Mouse (Mus musculus): ENCODE data around the gene Serp2. TPM values are rescaled to one million over a fixed set of nuclear protein-coding genes. Genes with fewer than 3 reads are reported as not detected.

Gene Serp2
- polyA plus RNA-seq, 1 experiment from 2014 or later: 21.4 TPM

- no peak for TF ChIP-seq CTCF (IDR thresholded peaks at IDR 0.05)
- no peaks in the 10 kb centered on the region for H3K27me3 ChIP-seq
- ChIA-PET POLR2A (interaction anchor here (0.6 to 6.8 kb wide), 28 partner anchors 8 to 541 kb away, joined by 3 to 146 read pairs (median 15); no protein-coding TSS in a partner anchor), CTCF (interaction anchor here (1.0 to 2.8 kb wide), 8 partner anchors 15 to 516 kb away, joined by 3 to 14 read pairs (median 3); no protein-coding TSS in a partner anchor)
- in situ Hi-C loops (cut with MboI; ENCODE audit: low pct_unique_long_range_greater_than_20kb): no loop called here
- peak; percentile 75 for ATAC-seq
- no peak for DNase-seq (ENCODE audit: low read depth, low spot score)
These were observed 52.5 kb downstream of the Serp2 start for GRCm38 (mm10) chr14:76504121-76504737.

- H3K27me3 ChIP-seq: no peaks in the 10 kb centered on the region
- CTCF ChIA-PET: interaction anchor here (1.0 to 2.8 kb wide), 7 partner anchors 14 to 508 kb away, joined by 3 to 14 read pairs (median 4); no protein-coding TSS in a partner anchor
- in situ Hi-C loops (cut with MboI; ENCODE audit: low pct_unique_long_range_greater_than_20kb): no loop called here
- no peak for TF ChIP-seq CTCF (IDR thresholded peaks at IDR 0.05)
- no peak for ATAC-seq
- no peak for DNase-seq (ENCODE audit: low read depth, low spot score)
- POLR2A ChIA-PET: interaction anchor here (0.9 to 6.8 kb wide), 16 partner anchors 7 to 507 kb away, joined by 3 to 146 read pairs (median 36); no protein-coding TSS in a partner anchor
These were observed 53.3 kb downstream of the Serp2 start for GRCm38 (mm10) chr14:76503231-76503851.

GRCm38 (mm10) chr14:76500036-76500435 is 56.7 kb downstream of the Serp2 start:
- POLR2A ChIA-PET: interaction anchor here (0.7 kb wide), 1 partner anchor 11 kb away, joined by 3 read pairs; no protein-coding TSS in a partner anchor
- in situ Hi-C loops (cut with MboI; ENCODE audit: low pct_unique_long_range_greater_than_20kb): no loop called here
- H3K27me3 ChIP-seq: no peaks in the 10 kb centered on the region
- DNase-seq (ENCODE audit: low read depth, low spot score) (no peak), ATAC-seq (no peak)
- CTCF ChIA-PET: no interaction called here
- no peak for TF ChIP-seq CTCF (IDR thresholded peaks at IDR 0.05)

- in situ Hi-C loops (cut with MboI; ENCODE audit: low pct_unique_long_range_greater_than_20kb): loop anchor here (25.0 kb wide), 1 partner anchor 988 kb away; no protein-coding TSS in a partner anchor
- ChIA-PET CTCF (no interaction called here), POLR2A (interaction anchor here (0.7 kb wide), 1 partner anchor 11 kb away, joined by 3 read pairs; no protein-coding TSS in a partner anchor)
- no peak for TF ChIP-seq CTCF (IDR thresholded peaks at IDR 0.05)
- ATAC-seq (no peak), DNase-seq (ENCODE audit: low read depth, low spot score) (no peak)
- H3K27me3 ChIP-seq: no peaks in the 10 kb centered on the region
These were observed 57.2 kb downstream of the Serp2 start for GRCm38 (mm10) chr14:76499492-76499891.

- no peaks in the 10 kb centered on the region for H3K27me3 ChIP-seq
- ATAC-seq: no peak
- ChIA-PET POLR2A (no interaction called here), CTCF (interaction anchor here (1.0 to 2.4 kb wide), 2 partner anchors 9 to 514 kb away, joined by 3 to 6 read pairs; no protein-coding TSS in a partner anchor)
- DNase-seq (ENCODE audit: low read depth, low spot score): no peak
- in situ Hi-C loops (cut with MboI; ENCODE audit: low pct_unique_long_range_greater_than_20kb): loop anchor here (25.0 kb wide), 1 partner anchor 989 kb away; no protein-coding TSS in a partner anchor
- TF ChIP-seq CTCF (IDR thresholded peaks at IDR 0.05): no peak
These were observed 58.5 kb downstream of the Serp2 start for GRCm38 (mm10) chr14:76498210-76498609.

- in situ Hi-C loops (cut with MboI; ENCODE audit: low pct_unique_long_range_greater_than_20kb): loop anchor here (25.0 kb wide), 1 partner anchor 990 kb away; no protein-coding TSS in a partner anchor
- DNase-seq (ENCODE audit: low read depth, low spot score): no peak
- ATAC-seq: no peak
- CTCF ChIA-PET: interaction anchor here (0.6 to 2.4 kb wide), 4 partner anchors 8 to 515 kb away, joined by 3 to 6 read pairs (median 4); no protein-coding TSS in a partner anchor
- POLR2A ChIA-PET: interaction anchor here (0.7 kb wide), 1 partner anchor 125 kb away, joined by 4 read pairs; no protein-coding TSS in a partner anchor
- no peak for TF ChIP-seq CTCF (IDR thresholded peaks at IDR 0.05)
- H3K27me3 ChIP-seq: no peaks in the 10 kb centered on the region
These were observed 59.5 kb downstream of the Serp2 start for GRCm38 (mm10) chr14:76497187-76497586.

- CTCF ChIA-PET: interaction anchor here (1.2 kb wide), 1 partner anchor 13 kb away, joined by 4 read pairs; no protein-coding TSS in a partner anchor
These were observed 61.7 kb downstream of the Serp2 start for GRCm38 (mm10) chr14:76495022-76495421.

GRCm38 (mm10) chr14:76489128-76489527 is 67.6 kb downstream of the Serp2 start:
- in situ Hi-C loops (cut with MboI; ENCODE audit: low pct_unique_long_range_greater_than_20kb): loop anchor here (25.0 kb wide), 1 partner anchor 998 kb away; no protein-coding TSS in a partner anchor
- TF ChIP-seq CTCF (IDR thresholded peaks at IDR 0.05): no peak
- H3K27me3 ChIP-seq: no peaks in the 10 kb centered on the region
- CTCF ChIA-PET: interaction anchor here (1.1 to 4.3 kb wide), 3 partner anchors 9 to 15 kb away, joined by 3 to 14 read pairs (median 3); no protein-coding TSS in a partner anchor
- POLR2A ChIA-PET: interaction anchor here (0.6 to 1.0 kb wide), 2 partner anchors 10 to 18 kb away, joined by 3 to 4 read pairs; no protein-coding TSS in a partner anchor
- no peak for ATAC-seq
- DNase-seq (ENCODE audit: low read depth, low spot score): no peak

More at GRCm38 (mm10) chr14:76495022-76495421, 61.7 kb downstream of the Serp2 start:
- in situ Hi-C loops (cut with MboI; ENCODE audit: low pct_unique_long_range_greater_than_20kb): loop anchor here (25.0 kb wide), 1 partner anchor 992 kb away; no protein-coding TSS in a partner anchor
- POLR2A ChIA-PET: interaction anchor here (1.0 to 2.0 kb wide), 2 partner anchors 7 to 10 kb away, joined by 3 to 10 read pairs; no protein-coding TSS in a partner anchor
- TF ChIP-seq CTCF (IDR thresholded peaks at IDR 0.05): no peak
- H3K27me3 ChIP-seq: no peaks in the 10 kb centered on the region
- ATAC-seq: no peak
- DNase-seq (ENCODE audit: low read depth, low spot score): no peak

GRCm38 (mm10) chr14:76488101-76489044 is 68.3 kb downstream of the Serp2 start:
- ChIA-PET CTCF (interaction anchor here (0.9 to 4.3 kb wide), 4 partner anchors 9 to 15 kb away, joined by 3 to 14 read pairs (median 3); no protein-coding TSS in a partner anchor), POLR2A (interaction anchor here (0.6 to 1.0 kb wide), 3 partner anchors 11 to 387 kb away, joined by 3 to 4 read pairs (median 3); no protein-coding TSS in a partner anchor)
- H3K27me3 ChIP-seq: no peaks in the 10 kb centered on the region
- in situ Hi-C loops (cut with MboI; ENCODE audit: low pct_unique_long_range_greater_than_20kb): loop anchor here (25.0 kb wide), 1 partner anchor 999 kb away; no protein-coding TSS in a partner anchor
- TF ChIP-seq CTCF (IDR thresholded peaks at IDR 0.05): no peak
- DNase-seq (ENCODE audit: low read depth, low spot score) (no peak), ATAC-seq (no peak)
